Mouse (Mus musculus) embryonic facial prominence, embryonic 15.5 days (tissue): ENCODE measurements at regions not wholly inside any gene's neighbourhood (a gene's known extent, or its start where the extent isn't known, plus 50 kb on each side); places are given as distances from the start of the nearest gene placed in this dataset.

Source experiments
- ATAC-seq: fragments of 200-750 bp; cut with Nextera tagmentation; 2 replicates; pipeline ENCODE4 v1.8.0; 2017; ENCODE audit warnings: low read depth, moderate TSS enrichment; ENCODE audit not compliant: insufficient number of reproducible peaks, low FRiP score, low TSS enrichment
- H3K27ac ChIP-seq: fragments of 300-500 bp; sonication (generic); replicated peaks from 2 replicates; pipeline ENCODE4 v1.5.1; 2015; ENCODE audit warnings: mild to moderate bottlenecking, inconsistent platforms
- H3K27me3 ChIP-seq: fragments of 300-500 bp; sonication (generic); 2 replicates; pipeline ENCODE4 v1.6.1; 2015; ENCODE audit warnings: inconsistent platforms
- H3K36me3 ChIP-seq: fragments of 300-500 bp; sonication (generic); 2 replicates; pipeline ENCODE4 v1.6.1; 2015; ENCODE audit warnings: mild to moderate bottlenecking, inconsistent platforms
- H3K4me1 ChIP-seq: fragments of 300-500 bp; sonication (generic); 2 replicates; pipeline ENCODE4 v1.6.1; 2015; ENCODE audit warnings: inconsistent platforms
- H3K4me2 ChIP-seq: fragments of 300-500 bp; sonication (generic); replicated peaks from 2 replicates; pipeline ENCODE4 v1.6.1; 2015; ENCODE audit warnings: mild to moderate bottlenecking, inconsistent platforms
- H3K4me3 ChIP-seq: fragments of 300-500 bp; sonication (generic); replicated peaks from 2 replicates; pipeline ENCODE4 v1.5.1; 2015; ENCODE audit warnings: mild to moderate bottlenecking, inconsistent platforms
- H3K9ac ChIP-seq: fragments of 300-500 bp; sonication (generic); 2 replicates; pipeline ENCODE4 v1.6.1; 2015; ENCODE audit warnings: inconsistent platforms
- H3K9me3 ChIP-seq: fragments of 300-500 bp; sonication (generic); replicated peaks from 2 replicates; pipeline ENCODE4 v1.6.1; 2016; ENCODE audit warnings: inconsistent platforms
- WGBS: fragments of 180-500 bp; shearing (Covaris S2); methylation state at CpG from one replicate; pipeline ENCODE4 v1.1.7; 2015; 5-methylcytosine and 5-hydroxymethylcytosine counted together

- ATAC-seq = no peak
- Histone ChIP-seq H3K4me2 (no peak overlapping the region), H3K27ac (no peak overlapping the region), H3K9ac (no peak overlapping the region), H3K4me3 (no peak overlapping the region), H3K4me1 (peaks cover 6% of the 10 kb centered on the region; the same call in 1 of the 2 replicates), H3K36me3 (no peaks in the 10 kb centered on the region), H3K9me3 (no peaks in the 10 kb centered on the region), H3K27me3 (no peaks in the 10 kb centered on the region)
- WGBS = 93% methylated on average over 8 of the region's 8 CpGs
These were observed 69.9 kb upstream of the Tmco5 start for GRCm38 (mm10) chr2:116808554-116808953.

- no peaks in the 10 kb centered on the region for H3K9me3 ChIP-seq
- 93% methylated on average over 16 of the region's 16 CpGs for WGBS
- H3K9ac ChIP-seq = no peak overlapping the region
- H3K27ac ChIP-seq = no peak overlapping the region
- H3K4me1 ChIP-seq = peaks cover 7% of the 10 kb centered on the region; the same call in 1 of the 2 replicates
- H3K4me3 ChIP-seq = no peak overlapping the region
- no peak overlapping the region for H3K4me2 ChIP-seq
- no peak for ATAC-seq
- no peaks in the 10 kb centered on the region for H3K36me3 ChIP-seq
- H3K27me3 ChIP-seq = no peaks in the 10 kb centered on the region
These were observed 68.4 kb upstream of the Tmco5 start for GRCm38 (mm10) chr2:116810116-116810515.

DNA sequence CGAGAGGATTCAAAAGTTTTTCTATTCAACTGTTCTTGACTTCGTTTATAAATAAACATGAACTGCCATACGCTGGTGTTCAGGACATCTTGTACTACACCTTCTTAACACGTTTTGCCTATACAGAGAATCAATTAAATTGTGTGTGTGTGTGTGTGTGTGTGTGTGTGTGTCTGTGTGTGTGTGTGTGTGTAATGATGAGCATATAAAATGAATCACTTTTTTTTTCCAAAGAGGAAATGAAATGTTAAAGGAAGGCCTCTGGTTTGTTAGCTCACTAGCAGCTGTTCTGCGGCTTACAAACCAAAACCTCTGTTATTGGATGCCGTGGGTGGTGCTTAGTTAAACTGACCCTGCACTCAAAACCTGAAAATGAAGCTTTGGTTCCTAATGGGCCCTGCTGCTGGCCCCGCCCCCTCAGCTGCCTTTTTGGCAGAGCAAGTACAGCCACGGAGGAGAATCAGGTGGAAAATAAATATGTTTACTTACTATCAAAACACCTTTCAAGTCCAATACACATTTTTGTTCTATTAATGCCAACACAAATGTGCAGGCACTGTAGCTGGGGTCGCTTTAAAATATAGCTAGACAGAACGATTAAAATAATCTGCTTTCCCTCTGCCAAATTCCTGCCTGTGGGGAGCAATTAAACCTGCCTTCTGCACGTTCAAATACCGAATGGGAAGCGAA, 65.5 kb upstream of the Tmco5 start:
- no peak overlapping the region for H3K27ac ChIP-seq
- 28% methylated on average over 13 of the region's 13 CpGs for WGBS
- H3K4me1 ChIP-seq = peaks cover 7% of the 10 kb centered on the region; the same call in 1 of the 2 replicates
- no peaks in the 10 kb centered on the region for H3K9me3 ChIP-seq
- no peak overlapping the region for H3K9ac ChIP-seq
- H3K27me3 ChIP-seq = no peaks in the 10 kb centered on the region
- no peak for ATAC-seq
- H3K36me3 ChIP-seq = no peaks in the 10 kb centered on the region
- H3K4me3 ChIP-seq = 0 out of 2 replicates have a peak overlapping the region, but pooled peaks have one; percentile 2
- peak overlapping the region; percentile 17; the same call in 1 of the 2 replicates for H3K4me2 ChIP-seq

DNA sequence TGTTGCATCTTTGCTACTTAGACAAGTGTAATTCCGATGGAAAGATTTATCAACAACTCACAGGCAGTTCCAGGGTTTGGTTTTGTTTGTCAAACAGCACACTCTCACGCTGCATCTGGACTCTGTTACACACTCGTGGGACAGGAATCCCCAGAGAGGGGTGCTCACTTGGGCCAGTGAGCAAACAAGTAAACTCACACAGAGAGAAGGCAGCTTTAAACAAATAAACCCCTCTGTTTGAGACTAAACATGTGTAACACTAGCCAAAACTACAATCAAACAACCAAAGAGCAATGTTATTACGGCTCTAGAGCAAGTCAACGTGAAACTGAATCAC, 65.0 kb upstream of the Tmco5 start:
- no peak for ATAC-seq
- H3K4me1 ChIP-seq = peaks cover 7% of the 10 kb centered on the region; the same call in 1 of the 2 replicates
- H3K36me3 ChIP-seq = no peaks in the 10 kb centered on the region
- H3K4me3 ChIP-seq = no peak overlapping the region
- H3K9ac ChIP-seq = no peak overlapping the region
- H3K27ac ChIP-seq = no peak overlapping the region
- H3K4me2 ChIP-seq = peak overlapping the region; percentile 17; the same call in 1 of the 2 replicates
- 29% methylated on average over 5 of the region's 5 CpGs for WGBS
- no peaks in the 10 kb centered on the region for H3K27me3 ChIP-seq
- H3K9me3 ChIP-seq = no peaks in the 10 kb centered on the region

GRCm38 (mm10) chr2:116817134-116817533, 61.4 kb upstream of the Tmco5 start:
- Histone ChIP-seq H3K4me3 (no peak overlapping the region), H3K4me2 (no peak overlapping the region), H3K9me3 (no peaks in the 10 kb centered on the region), H3K27ac (no peak overlapping the region), H3K36me3 (no peaks in the 10 kb centered on the region), H3K27me3 (no peaks in the 10 kb centered on the region), H3K4me1 (peaks cover 7% of the 10 kb centered on the region; the same call in 1 of the 2 replicates), H3K9ac (no peak overlapping the region)
- WGBS = 61% methylated on average over 6 of the region's 6 CpGs
- ATAC-seq = no peak

- no peak overlapping the region for H3K4me3 ChIP-seq
- H3K4me1 ChIP-seq = peaks cover 7% of the 10 kb centered on the region; the same call in 1 of the 2 replicates
- H3K36me3 ChIP-seq = no peaks in the 10 kb centered on the region
- no peaks in the 10 kb centered on the region for H3K9me3 ChIP-seq
- no peak overlapping the region for H3K4me2 ChIP-seq
- H3K27ac ChIP-seq = no peak overlapping the region
- 56% methylated on average over 9 of the region's 9 CpGs for WGBS
- no peak for ATAC-seq
- no peak overlapping the region for H3K9ac ChIP-seq
- H3K27me3 ChIP-seq = no peaks in the 10 kb centered on the region; the same call in 1 of the 2 replicates
These were observed 60.9 kb upstream of the Tmco5 start for GRCm38 (mm10) chr2:116817561-116817960.

DNA sequence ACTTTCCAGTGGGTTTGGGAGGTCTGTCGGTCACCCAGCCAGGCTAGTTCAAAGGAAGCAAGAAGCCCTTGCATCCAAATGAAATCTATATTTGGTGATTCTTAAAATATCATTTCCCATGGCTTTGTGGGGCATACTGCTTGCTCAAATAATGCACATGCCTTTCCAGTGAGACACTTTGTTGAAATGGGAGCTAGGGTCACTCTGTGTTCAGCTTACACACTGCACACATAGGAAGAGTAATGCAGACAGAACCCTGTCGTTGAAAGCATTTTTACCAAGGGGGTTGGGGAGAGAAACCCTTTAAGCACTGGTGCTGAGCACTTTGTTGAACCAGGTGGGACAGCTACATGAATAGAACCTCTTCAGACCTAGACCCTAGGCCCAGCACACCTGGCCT, 59.9 kb upstream of the Tmco5 start:
- WGBS = 42% methylated on average over 2 of the region's 2 CpGs
- no peak for ATAC-seq
- no peak overlapping the region for H3K9ac ChIP-seq

DNA sequence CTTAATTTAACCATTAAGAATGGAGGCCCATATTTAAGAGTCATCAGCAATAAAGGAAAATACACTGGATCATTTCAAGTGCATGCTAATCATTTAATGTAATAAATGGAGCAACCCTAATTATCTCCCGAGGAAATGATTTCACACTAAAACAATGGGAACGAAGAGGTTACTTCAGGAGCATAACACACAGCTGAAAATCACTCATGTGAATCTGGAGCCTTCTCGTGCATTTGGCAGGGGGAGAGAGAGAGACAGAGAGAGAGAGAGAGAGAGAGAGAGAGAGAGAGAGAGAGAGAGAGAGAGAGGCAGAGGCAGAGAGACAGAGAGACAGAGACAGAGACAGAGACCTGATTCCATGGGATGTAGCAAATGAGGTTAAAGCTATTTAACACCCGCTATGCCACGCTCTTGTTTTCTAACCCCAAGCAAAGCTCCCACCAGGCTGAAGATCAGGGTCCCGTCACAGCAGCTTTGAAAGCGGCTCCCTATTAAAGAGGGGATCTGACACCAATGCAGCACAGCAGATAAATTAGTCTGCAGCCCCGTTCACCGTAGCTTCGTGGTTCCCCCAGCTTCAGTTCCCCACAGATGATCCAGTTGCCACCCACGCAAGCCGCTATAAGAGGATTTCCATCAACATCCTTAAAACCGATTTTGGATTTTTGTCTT, 59.3 kb upstream of the Tmco5 start:
- no peaks in the 10 kb centered on the region for H3K36me3 ChIP-seq
- no peak overlapping the region for H3K27ac ChIP-seq
- no peak overlapping the region for H3K9ac ChIP-seq
- no peak overlapping the region for H3K4me3 ChIP-seq
- no peaks in the 10 kb centered on the region for H3K9me3 ChIP-seq
- WGBS = 52% methylated on average over 13 of the region's 13 CpGs
- ATAC-seq = no peak
- no peaks in the 10 kb centered on the region; the same call in 1 of the 2 replicates for H3K27me3 ChIP-seq
- H3K4me2 ChIP-seq = no peak overlapping the region
- no peaks in the 10 kb centered on the region for H3K4me1 ChIP-seq

More for the DNA sequence above, 59.9 kb upstream of the Tmco5 start:
- Histone ChIP-seq H3K4me3 (no peak overlapping the region), H3K27ac (no peak overlapping the region), H3K9me3 (no peaks in the 10 kb centered on the region), H3K27me3 (no peaks in the 10 kb centered on the region; the same call in 1 of the 2 replicates), H3K36me3 (no peaks in the 10 kb centered on the region), H3K4me2 (no peak overlapping the region), H3K4me1 (peaks cover under 1% of the 10 kb centered on the region; the same call in 1 of the 2 replicates)

GRCm38 (mm10) chr2:116820831-116821745, 57.4 kb upstream of the Tmco5 start:
- Histone ChIP-seq H3K9ac (no peak overlapping the region), H3K27me3 (no peaks in the 10 kb centered on the region; the same call in 1 of the 2 replicates), H3K9me3 (no peaks in the 10 kb centered on the region), H3K36me3 (no peaks in the 10 kb centered on the region), H3K4me2 (no peak overlapping the region), H3K27ac (no peak overlapping the region), H3K4me1 (no peaks in the 10 kb centered on the region), H3K4me3 (no peak overlapping the region)
- 52% methylated on average over 13 of the region's 13 CpGs for WGBS
- ATAC-seq = no peak
